Mouse (Mus musculus) layer of hippocampus, postnatal 36 days (tissue): ENCODE measurements at regions not wholly inside any gene's neighbourhood (a gene's known extent, or its start where the extent isn't known, plus 50 kb on each side); places are given as distances from the start of the nearest gene placed in this dataset.
A peak's percentile ranks its signal among the peaks of the same experiment; 100 is the strongest.

Experiments used
- DNase-seq, 2 experiments: peaks; one replicate each; pipeline ENCODE4 v3.0.0; 2022

DNA sequence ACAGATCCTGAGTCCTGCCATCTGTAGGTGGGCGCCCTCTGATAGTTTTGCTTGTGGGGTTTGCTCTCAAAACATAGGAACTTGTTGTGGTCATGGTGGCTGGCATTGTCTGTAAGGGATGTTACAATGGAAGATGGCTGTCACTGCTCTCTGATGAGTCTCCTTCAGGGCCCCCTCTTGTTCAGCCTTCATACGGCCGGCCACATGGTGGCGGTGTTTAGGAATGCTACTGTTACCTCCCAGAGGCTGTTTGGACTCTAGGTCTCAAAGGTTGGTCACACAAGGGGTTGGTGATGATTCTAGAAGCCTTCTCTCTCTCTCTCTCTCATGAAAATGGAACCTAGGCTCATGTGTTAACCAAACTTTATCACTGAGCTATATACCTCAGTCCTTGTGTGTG lies 137.0 kb downstream of the Nufip1 start:
- DNase-seq = no peak

DNA sequence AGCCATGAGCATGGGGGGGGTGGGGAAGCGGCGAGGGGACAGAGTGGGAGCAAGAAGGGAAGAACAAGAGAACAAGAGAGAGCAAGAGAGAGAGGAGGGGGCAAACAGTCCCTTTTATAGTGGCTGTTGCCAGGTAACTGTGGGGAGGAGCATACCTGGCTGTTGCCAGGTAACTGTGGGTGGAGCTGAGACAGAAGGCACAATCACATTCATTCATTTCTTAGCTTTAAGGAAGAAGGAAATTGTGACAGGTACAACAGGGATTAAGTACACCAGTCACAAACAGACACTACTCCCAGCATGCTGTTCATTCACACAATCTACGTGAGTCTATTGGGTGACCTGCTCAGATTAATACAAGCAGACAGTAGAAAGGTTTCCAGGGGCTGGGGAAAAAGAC lies 143.2 kb downstream of the Nufip1 start:
- no peak for DNase-seq

DNA sequence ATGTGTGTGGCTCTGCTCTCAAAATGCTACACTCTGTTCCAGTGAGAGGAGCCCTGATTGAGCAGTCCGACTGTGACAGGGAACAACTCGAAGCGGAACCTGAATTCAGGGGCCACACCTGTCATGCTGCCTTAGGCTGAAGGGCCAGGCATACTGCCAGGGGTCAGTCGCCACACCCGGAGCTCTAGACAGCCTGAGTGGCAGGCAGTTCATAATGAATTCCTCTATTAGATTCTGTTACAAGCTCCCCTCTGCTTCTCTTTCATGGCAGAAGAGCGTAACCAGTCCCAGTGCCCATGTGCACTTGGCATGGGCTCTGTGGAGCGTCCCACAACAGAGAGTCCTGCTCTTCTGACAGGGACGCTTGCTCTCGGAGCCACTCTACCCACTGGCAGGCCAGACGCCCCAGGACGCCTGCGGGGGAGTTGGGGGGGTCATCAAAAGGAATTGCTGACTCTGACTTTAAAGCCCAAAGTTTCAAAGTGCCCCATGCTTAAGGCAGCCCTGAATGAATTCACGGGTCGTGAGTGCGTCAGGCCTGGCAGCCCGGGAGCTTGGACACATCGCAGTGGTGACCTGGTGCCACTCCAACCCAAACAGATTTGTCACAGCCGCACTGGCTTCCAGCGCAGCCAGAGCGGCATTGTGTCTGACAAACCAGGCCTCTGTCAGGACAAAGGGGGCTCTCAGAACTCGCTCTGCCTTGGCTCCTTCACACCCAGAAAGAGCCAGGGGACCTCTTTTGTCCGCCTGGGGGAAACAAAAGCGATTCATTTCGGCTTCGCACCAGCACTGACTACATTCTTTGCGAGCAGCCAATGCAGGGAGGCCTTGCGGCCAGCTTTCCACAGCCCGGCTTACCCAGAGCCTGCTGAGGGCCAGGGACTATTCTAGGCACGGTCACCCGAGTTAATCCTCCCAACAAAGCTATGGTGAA lies 144.1 kb downstream of the Nufip1 start:
- peak; percentile 74 to 83 for DNase-seq

DNA sequence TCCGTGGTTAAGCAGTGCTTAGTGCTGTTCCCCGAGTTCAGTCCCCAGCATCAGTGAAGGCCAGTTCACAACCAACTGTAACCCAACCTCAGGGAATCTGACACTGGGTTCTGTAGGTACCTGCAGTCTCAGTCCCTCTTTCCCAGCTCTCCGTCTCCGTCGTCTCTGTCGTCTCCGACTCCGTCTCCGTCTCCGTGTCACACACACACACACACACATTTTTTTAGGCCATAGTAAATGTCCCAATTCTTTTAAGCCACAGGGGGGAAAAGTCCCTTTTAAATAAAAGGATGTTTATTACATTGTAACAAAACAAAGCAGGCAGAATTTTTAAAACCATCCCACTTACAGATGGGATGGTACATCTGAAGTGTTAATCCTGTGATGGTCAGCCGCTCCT lies 145.3 kb downstream of the Nufip1 start:
- no peak for DNase-seq

DNA sequence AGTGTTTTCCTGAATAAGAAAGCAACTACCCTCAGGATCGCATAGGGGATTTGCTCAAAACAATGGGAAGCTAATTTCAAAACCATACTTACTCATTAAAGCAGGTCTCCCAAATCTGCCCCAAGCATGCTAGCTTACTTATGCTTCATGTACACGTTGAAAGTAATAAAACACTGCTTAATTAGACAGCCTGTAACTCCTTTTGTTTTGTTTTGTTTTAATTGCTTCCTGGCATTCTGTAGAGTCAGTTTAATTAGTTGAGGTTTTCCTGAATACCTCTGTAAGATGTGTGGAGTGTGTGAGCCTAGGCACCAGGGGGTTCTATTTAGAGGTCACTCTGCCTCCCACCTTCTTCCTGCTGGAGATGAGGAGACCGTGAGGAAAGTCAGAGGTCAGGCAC lies 147.9 kb downstream of the Nufip1 start:
- no peak for DNase-seq

DNA sequence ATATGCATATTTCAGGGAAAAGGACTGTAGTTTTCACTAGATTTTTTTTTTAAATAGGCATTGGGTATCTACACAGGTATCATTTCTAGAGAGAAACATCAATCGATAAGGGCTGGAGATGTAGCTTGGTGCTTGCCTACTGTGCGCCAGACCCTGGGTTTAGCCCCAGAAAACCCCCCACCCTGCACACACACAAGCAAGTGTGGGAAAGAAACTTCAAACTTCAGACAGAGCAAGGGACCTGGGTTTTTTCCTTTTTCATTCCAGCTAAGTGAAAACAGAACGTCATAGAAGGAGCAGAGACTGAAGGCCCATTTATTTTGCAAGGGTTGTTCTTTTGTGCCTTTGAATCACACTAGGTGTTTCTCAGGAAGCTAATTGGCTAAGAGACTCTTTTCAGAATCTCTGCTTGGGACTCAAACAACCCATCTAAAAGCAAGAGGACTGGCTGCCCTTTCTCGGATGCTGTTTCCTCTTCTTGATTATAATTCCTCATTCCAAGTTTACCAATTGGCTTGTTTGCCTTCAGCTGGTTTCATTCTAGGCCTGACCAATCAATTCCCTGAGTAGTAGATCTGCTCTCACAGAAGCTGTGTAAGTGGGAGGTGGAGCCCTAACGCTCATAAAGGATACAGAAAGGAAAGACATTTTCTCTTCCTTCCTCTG lies 150.1 kb downstream of the Nufip1 start:
- DNase-seq = no peak

DNA sequence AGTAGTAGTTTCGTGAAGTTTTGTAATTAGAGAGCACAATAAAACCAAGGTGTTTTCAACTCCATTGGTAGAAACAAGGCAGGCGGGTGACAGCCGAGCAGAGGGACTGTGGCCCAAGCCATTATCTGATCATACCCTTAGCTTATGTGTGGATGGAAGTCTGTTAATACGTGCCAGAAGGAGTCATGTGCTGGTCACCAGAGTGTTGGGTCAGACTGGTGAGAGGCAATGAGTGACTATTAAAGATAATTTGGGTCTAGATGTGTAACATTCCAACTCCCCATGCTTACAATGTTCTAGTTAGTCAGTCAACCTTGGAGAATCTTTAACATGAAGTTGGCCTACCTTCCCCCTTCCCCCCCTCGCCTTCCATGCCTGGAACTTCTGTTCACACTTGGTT lies 151.1 kb upstream of the Tsc22d1 start:
- DNase-seq = no peak

DNA sequence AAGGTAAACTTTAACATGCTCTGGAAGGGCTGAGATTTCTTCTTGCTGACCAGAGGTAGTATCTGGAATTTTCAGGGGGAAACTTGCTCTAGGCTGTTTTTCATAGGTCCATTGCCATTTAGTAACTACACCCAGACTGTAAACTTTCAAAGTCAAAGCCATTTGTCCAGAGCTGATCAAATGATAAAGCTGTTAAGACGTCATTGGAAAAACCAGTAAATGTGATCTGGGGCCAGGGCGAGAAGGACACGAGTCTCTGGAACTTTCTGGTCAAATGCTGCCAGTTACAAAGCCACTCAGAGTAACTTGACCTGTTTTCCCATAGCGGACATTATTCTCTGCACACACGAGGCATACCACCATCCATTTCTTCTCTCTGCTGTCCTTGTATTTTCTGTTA lies 148.9 kb upstream of the Tsc22d1 start:
- no peak for DNase-seq

DNA sequence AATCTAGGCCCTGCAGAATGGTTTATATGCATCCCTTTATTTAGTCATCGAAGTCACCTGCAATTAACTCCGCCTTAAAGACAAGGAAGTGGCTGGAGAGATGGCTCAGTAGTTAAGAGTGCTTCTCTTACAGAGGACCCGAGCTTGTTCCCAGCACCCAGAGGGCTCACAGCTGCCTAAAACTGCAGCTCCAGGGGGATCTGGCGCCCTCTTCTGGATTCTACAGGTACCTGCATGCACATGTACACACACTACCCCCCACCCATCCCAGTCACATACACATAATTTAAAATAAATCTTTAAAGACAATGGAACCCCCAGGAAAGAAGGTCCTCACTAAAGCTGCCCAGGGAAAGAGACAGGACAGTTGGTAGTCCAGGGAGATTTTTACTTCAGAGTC lies 148.5 kb upstream of the Tsc22d1 start:
- DNase-seq = no peak

DNA sequence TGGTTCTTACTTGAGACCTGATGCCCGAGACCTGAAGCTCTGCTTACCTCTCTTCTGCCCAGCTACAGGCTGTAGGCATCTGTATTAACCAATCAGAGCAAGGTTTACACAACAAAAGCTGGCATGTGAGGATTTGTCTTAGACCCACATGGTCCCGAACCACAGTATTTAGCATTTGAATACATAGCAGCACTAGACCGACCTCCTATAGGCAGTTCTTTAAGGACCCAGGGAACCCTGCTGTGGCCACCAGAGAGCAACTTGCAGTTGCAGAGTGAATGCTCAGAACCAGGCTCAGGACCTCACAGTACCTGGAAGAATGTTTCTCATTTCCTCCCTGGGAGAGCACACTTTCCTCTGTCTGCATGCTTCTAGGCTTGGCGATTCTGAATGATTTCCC lies 147.7 kb upstream of the Tsc22d1 start:
- DNase-seq = no peak

DNA sequence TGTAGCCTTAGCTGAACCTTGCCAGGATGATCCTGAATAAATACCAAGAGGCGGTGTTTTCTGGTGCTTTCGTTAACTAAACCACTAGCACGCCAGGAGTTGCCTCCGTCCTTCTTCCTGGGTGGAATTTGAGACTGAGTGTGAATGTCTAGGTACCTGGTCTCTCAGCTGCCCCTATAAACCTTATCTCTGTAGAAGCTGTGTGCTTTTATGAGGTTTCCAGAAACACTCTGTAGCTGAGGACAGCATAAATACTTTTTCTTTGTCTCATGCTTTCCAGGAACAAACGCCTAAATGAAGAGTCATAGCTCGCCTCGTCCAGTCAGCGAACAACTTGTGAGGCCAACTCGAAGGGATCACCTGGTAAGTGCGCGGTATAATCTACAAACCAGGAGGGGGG lies 143.6 kb upstream of the Tsc22d1 start:
- DNase-seq = no peak

DNA sequence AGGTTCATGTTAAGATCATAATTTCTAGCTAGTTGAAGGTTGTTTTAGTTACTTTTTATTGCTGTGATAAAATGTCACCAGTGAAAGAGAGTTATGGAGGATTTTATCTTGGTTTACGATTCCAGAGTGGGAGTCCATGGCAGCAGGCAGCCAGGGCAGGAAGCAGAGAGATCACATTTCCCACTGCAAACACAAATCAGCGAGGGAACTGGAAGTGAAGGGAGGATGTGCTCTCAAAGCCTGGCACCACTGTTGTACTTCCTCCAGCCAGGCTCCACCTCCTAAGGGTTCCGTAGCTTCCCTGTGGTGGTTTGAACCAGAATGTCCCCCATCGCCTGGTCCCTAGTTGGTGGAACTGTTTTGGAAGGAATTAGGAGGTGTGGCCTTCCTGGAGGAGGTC lies 141.9 kb upstream of the Tsc22d1 start:
- DNase-seq = no peak

DNA sequence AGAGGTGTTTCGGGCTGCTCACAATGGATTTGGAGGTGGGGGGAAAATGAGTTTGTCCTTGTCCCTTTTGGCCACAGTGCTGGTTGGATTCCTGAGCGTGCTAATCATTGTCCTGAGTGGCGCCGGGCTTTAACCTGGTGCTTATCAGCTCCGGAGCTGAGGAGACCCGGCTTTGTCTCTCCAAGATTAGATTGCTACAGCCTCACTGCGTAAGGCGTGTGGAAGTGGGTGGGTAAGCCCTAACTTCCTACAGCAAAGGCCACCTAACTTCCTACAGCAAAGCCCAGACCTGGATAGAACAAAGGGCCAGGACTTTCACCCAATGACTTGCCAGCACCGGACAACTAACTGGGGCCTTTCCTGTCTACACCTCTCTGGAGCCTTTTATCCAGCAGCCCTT lies 138.1 kb upstream of the Tsc22d1 start:
- no peak for DNase-seq

DNA sequence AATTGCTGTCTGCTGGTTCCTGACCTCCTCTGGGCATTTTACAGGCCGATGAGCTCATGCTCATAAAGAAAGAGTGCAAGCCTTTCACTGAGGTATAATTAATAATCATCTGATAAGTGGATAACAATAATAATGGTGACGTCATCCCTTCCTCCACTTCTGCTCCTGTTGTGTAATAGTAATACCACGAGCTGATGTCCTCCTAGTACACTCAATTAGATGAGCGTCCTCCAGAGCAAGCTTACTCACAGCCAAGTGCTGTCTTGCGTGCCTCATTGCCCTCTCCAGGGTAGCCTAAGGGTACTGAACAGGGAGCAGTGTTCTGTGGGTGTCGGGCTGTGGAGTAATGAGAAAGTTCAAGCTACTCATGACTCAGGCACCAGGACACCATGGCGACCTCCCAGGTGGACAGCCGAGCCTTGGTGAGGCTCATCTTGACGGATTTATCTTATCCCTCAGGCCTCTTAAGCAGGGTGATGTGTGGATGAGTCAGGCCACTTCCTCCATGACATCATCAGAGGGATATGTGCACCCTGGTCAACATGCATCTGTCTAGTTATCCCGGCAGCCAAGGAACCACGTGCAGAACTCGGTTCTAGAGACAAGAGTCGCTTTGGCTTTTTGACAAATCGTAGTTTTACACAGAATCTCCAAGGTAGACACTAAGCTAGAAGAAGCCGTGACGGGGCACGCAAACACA lies 135.9 kb upstream of the Tsc22d1 start:
- DNase-seq = no peak

DNA sequence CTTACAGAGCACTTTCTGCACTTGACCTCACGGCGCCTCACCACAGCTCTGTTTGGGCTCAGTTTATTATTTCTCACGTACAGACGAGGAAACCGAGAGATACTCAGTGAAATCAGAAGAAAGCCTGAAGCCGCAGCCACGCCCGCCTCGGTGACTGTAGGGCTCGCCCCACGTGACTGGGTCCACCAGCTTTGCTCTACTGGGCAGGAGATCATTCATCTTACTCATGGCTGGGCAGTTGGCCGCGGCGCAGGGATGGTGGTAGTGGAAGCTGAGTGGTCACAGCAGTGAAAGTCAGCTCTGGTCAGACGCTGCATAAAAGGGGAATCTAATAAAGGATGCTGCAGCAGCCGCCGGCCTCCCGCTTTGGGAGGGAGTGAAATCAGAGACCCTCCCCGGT lies 135.2 kb upstream of the Tsc22d1 start:
- no peak for DNase-seq

DNA sequence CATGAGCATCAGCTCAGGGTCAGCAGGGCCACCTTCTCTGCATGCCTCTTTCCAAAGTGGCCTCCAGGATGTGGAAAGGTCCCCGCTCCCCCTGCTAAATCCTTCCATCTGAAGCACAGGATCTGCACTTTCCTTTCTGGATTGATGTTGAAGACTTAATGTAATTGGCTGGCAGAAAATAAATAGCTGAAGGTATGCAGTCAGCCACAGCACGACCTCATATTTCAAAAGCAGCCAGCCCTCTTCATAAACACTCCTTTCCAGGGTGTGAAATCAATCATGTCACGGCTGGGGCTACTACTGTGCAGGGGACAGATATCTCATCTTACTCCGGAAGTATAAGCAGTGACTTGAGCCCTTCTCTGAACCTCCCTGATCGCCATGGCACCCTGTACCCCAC lies 132.9 kb upstream of the Tsc22d1 start:
- DNase-seq = no peak

DNA sequence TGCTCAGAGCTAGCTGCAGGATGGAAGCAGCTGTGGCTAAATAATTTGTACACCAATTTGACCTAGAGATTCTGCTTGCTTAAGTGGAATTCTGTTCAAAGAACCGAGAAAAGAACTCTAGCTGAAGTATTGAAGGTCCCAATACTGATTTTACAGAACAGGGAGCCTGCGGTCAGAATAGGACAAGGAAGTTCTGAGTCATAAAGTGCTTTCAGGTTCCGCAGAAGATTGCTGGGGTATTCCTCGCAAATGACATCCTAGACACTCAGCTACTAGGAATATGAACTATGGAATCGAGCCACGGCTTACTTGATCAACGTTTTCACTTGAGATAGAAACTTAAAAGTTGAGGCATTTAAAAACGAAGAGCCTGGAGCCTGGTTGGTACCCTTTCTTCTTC lies 127.0 kb upstream of the Tsc22d1 start:
- DNase-seq = no peak

DNA sequence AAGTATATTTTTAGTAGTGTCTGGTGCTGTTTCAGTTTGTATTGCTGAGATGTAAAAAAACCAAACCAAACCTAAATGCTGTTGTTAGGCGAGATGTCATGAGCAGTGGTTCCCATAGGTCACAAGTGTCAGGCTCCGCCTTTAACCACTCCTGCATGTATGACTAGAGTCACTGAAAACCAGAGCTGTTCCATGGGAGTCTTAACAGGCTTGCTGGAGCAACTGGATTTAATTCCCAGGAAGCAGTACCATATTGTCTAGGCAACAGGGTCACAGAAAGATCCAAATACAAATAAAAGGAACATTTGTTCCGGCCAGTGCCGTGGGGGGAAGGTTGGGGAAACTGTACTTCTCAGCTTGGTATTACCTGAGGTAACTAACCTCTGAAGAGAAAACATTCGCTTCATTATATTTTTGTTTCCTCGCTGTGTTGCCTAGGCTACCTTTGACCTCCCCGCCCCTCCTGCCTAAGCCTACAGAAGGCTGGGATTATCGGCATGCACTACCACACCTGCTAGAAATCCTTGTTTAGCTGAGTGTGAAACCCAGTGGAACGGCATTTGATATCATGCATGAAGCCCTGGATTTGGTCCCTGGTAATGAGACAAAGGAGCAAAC lies 124.3 kb upstream of the Tsc22d1 start:
- DNase-seq = no peak

DNA sequence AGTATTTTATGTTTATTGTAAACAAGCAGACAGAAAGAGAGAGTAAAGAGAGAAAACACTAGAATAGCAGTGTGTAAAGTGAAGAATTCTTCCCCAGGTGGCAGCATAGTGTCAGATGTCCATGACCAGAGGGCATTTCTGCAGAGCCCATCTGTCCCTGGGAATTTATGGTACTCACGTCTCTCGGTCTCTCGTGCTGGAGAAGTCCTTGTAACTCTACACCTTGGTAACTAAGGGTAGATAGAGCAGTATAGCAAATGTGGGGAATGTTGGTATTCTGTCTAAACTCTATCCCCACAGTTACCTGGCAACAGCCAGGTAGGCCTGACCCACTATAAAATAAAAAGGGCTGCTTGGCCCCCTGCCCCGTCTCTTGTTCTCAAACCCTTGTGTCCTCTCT lies 122.5 kb upstream of the Tsc22d1 start:
- no peak for DNase-seq

DNA sequence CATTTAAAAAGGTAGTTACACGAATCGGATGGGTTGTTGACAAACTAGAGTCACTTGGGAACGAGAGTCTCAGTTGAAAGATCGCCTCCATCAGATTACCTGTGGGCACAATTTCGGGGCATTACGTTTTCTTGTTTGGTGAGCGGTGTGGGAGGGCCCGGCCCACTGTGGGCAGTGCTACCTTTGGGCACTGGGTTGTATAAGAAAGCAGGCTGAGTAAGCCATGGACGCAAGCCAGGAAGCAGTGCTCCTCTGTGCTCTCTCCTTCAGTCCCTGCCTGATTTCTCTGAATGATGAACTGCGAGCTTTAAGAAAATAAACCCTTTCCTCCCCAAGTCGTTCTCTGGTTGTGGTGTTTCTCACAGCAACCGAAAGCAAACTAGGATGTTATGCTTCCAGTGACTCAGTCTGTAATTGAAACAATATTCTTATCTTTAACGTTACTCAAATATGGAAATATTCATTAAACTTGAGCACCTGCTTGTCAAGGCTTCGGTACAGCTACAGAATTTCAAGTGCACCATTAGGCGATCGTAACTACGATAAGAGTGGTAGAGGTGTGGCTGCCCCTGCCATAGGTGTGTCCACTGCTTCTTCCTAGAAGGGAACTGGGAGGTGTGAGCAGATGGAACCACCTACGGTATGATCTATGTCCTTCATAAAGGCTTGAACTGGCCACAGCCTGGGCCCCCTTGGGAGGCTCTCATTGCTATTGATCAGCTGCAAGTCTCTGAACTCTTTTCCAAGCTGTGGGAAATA lies 119.2 kb upstream of the Tsc22d1 start:
- DNase-seq = no peak

DNA sequence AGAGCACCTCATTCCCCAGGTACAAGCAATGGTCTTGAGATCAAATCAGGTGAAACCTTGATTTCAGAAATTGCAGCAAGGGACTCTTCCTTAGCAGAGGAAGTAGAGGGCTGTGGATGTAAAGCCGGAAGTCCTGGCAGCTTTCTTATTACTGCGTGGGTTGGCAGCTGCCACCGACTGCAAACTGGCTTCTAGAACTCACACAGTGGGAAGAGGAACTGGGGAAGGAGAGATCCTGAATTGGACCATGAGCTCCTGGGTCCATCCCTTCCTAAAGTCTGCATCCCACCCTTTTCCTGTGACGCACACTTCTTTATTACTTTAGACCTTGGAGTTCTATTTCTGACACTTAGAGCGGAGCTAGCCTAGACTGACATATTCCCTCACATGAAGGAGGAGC lies 116.9 kb upstream of the Tsc22d1 start:
- no peak for DNase-seq

DNA sequence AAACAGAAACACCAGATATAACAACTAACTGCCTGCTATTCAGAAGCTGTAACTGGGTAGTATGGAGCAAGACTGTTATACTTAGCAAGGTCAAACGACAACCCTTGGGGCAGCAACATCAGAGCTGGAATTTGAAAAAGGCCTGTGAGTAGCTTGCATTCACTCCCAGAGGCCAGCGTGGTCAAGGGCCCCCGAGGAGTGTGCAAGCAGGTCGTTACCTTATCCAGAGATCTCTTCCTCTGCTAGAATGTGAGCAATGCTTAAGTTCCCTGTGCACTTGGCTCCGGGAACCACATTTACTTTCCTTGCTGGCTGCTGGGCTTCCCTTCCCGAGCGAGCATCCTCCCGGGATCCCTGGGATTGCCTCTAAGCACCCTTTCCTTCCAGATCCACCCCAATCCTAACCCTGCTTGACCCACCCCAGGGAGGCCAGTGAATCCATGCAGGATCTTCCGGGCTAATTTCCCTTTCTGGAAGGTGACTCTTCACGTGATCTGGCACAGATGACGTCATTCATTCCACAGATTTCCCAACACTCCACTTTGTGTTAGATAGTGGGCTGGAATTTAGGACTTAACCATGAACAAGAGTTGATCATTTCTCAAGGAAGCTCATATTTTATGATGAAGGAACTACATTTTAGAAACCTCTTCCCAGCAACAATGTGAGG lies 112.3 kb upstream of the Tsc22d1 start:
- no peak for DNase-seq
